Mouse (Mus musculus): Measurements from ENCODE around the gene Dydc2.

GRCm38 (mm10) chr14:41004201-41005141, 64.5 kb downstream of the Dydc2 start:
- TF ChIP-seq CTCF (IDR thresholded peaks at IDR 0.05; ENCODE audit: borderline replicate concordance, control insufficient read depth, extremely low read depth, insufficient read depth, low read length, poor library complexity) (no peak), POLR2A (IDR thresholded peaks at IDR 0.05; ENCODE audit: control insufficient read depth, extremely low read depth, insufficient read depth, low read length, poor library complexity) (no peak)

Measured in thymus, adult 2 months (tissue).